Mouse (Mus musculus): ENCODE results near the gene Fndc8.
"Not testable (repeated sequence)": the region's sequence is repeated elsewhere in the genome, so short reads cannot be mapped to it uniquely, and the experiment has no call there.

The Fndc8 gene

GRCm38 (mm10) chr11:82920768-82921167 is 28.8 kb downstream of the Fndc8 start:
- DNase-seq: no peak

DNA sequence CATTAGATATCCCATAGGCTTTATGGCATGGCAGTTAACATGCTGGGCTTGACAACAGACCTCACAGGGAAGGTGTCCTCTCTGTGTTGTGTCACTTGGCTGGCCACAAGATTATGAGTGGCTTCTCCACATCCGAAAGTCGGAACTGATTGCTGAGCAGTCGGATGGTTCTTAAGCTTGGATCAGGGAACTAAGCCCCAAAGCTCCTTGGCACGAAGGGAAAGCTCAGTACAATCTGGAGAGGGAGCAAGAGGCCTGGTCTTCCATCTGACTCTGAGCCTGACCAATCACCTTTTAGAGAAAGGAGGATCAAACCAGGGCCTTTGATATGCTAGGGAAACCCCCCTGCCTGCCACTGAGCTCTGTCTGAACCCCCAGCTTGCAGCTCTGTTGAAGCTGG is 29.8 kb downstream of the Fndc8 start:
- no peak for DNase-seq

DNA sequence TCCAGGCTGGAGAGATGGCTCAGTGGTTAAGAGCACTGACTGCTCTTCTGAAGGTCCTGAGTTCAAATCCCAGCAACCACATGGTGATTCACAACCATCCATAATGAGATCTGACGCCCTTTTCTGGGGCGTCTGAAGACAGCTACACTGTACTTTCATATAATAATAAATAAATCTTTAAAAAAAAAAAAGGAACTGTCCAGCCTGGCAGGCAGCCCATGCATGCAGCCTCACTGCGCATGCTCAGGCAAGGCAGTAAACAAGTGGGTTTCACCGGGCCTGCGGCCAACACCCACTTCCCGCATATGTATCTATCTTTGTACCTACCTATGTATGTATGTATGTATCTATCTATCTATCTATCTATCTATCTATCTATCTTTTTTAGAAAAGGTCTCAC is 32.0 kb downstream of the Fndc8 start:
- not testable (repeated sequence) for DNase-seq

DNA sequence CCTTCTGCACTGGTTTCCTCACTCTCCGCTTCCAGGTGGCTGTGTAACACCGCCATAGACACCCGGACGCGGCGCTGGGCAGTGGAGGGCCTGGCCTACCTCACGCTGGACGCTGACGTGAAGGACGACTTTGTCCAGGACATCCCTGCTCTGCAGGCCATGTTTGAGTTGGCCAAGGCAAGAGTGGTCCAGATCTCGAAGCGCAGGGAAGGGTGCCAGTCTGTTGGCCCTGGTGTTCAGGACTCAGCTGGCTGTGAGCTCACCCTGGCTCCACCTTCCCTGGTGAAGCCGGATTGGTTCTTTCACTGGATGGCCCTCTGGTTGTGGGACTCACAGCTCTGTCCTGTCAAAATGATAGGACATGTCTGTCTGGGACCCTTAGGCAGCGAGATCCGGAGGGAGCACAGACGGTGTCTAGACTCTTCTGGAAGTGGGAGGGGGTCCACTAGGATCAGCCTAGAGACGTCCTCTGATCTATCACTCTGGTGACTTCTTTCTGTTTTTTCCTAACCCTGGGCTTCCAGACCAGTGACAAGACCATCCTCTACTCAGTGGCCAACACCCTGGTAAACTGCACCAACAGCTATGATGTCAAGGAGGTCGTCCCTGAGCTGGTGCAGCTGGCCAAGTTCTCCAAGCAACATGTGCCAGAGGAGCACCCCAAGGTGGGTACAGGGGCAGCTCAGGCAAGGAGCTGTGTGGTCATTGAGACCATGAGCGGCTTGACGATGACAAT is 37.1 kb downstream of the Fndc8 start:
- DNase-seq: no peak

GRCm38 (mm10) chr11:82929633-82929950 is 37.7 kb downstream of the Fndc8 start:
- DNase-seq: no peak

DNA sequence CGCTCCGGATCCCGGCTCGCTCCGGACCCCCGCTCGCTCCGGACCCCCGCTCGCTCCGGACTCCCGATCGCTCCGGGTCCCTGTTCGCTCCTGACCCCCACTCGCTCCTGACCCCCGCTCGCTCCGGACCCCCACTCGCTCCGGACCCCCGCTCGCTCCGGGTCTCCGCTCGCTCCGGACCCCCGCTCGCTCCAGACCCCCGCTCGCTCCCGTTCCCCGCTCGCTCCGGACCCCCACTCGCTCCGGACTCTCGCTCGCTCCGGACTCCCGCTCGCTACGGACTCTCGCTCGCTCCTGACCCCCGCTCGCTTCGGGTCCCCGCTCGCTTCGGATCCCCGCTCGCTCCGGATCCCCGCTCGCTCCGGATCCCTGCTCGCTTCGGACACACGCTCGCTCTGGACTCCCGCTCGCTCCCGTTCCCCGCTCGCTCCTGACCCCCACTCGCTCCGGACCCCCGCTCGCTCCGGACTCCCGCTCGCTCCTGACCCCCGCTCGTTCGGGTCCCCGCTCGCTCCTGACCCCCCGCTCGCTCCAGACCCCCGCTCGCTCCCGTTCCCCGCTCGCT is 38.5 kb downstream of the Fndc8 start:
- DNase-seq: not testable (repeated sequence)

DNA sequence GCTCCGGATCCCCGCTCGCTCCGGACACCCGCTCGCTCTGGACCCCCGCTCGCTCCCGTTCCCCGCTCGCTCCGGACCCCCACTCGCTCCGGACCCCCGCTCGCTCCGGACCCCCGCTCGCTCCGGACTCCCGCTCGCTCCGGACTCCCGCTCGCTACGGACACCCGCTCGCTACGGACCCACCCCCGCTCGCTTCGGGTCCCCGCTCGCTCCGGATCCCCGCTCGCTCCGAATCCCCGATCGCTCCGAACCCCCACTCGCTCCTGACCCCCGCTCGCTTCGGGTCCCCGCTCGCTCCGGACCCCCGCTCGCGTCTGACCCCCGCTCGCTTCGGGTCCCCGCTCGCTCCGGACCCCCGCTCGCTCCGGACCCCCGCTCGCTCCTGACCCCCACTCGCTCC is 39.2 kb downstream of the Fndc8 start:
- DNase-seq: not testable (repeated sequence)

GRCm38 (mm10) chr11:82931671-82932450 is 39.9 kb downstream of the Fndc8 start:
- not testable (repeated sequence) for DNase-seq

DNA sequence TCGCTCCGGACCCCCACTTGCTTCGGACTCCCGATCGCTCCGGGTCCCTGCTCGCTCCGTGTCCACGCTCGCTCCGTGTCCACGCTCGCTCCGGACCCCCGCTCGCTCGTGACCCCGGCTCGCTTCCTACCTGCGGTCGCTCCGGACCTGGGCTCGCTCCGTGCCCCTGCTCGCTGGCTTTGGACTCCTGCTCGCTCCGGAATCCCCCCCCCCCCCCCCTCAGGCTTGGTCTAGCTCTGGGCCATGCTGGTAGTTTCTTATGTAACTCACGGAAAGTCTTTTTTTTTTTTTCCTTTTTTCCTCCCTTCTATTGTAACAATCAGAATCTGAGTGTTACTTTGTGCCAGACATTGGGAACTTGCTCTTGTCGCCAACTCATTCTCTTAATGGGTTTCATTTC is 41.3 kb downstream of the Fndc8 start:
- DNase-seq: no peak

GRCm38 (mm10) chr11:82943336-82943735 is 51.4 kb downstream of the Fndc8 start:
- DNase-seq: no peak

DNA sequence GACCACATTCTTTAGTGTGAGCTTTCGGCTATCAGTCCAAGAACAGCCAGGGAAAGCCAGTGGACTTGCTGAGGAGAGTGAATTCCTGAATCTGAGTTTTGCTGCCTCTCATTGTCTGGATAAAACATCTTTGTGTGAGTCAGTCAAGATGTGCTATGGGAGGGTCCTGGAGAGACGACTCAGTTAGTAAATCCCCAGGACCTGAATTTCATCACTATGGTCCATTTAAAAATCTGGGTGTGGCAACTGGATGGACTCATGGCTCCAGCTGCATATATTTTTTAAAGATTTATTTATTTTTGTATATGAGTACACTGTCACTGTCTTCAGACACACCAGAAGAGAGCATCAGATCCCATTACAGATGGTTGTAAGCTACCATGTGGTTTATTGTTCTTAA is 53.7 kb downstream of the Fndc8 start:
- no peak for DNase-seq

DNA sequence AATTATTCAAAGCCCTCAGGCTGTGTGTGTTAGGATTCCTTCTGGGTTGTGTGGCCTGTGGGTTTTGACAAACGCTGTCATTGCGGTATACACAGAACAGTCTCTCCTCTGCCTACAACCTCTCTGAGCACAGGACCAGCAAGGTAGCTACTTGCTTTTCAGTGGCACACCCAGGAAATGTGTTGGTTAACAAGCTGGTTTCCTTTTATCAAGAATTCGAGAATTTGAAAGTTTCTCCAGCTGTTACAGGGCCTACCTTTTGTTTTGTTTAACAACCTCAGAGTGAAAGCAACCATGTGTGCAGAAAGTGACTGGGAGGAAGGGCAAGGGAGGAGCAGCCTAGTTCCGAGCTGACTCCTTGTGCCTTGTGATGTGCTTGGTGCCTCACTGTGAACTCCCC is 55.5 kb downstream of the Fndc8 start:
- no peak for DNase-seq

GRCm38 (mm10) chr11:82949036-82949435 is 57.1 kb downstream of the Fndc8 start:
- DNase-seq: peak; percentile 21

Data from lung, postnatal 14 days (tissue).